Comparison of ENCODE assay signal across 9 mouse cellular contexts in the genomic region with DNA sequence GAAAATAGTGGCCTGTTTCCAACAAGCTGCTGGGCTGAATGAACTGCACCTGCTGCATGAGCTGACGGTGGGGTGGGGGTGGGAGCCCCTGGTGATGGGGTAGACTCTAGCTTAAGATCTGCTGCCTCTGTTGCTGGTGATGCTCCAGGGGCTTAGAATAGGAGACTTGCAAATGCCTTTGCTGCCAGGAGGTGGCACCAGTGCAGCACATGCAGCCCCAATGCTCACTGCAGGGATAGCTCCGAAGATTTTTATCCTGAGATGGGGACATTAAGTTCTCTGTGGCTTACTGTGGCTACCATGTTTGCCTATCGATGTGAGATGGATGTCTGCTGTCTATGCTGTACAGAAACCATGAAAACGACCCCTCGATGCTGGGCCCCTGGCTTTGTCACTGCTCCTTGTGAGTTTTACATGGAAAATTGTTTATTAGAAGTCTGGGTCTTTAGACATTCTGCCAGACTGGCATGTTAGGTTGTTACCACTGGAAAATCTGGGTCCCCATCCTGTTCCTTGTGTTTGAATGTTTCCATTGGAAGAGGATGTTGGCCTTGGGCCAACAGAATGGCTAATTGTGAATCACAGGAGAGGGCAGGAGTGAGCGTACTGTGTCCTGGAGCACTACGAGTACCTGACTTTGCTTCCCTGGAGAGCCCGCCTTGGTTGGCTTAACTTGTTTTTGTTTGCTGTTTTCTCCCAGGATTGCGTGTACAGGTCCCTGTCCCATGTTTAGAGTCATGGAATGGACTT.
DNase-seq lines count a peak whose midpoint lies in the region; ATAC-seq and TF ChIP-seq lines count a peak whose summit lies in the region.
"Had no signal": no experiment of that assay in that cellular context is flagged by ENCODE, and none has a peak within 500 bp of the region (broad histone marks: within the 10 kb centered on the region; RNA-seq: fewer than 3 reads in every experiment).

No protein-coding gene starts in this region.

- H3K4me3 ChIP-seq in lung, embryonic 14.5 days (ENCODE audit: low read depth, low read length), result no peak overlapping the region
- no peak overlapping the region for H3K4me3 ChIP-seq in forebrain, postnatal 0 days (ENCODE audit: low read depth, low read length)
- no peak overlapping the region for H3K4me3 ChIP-seq in kidney, embryonic 16.5 days (ENCODE audit: low read length)
- H3K4me3 ChIP-seq in lung, embryonic 16.5 days (ENCODE audit: low read length), result no peak overlapping the region
- H3K4me3 ChIP-seq: myocyte had no signal

- 54% methylated on average over 9 of the region's 9 CpGs for WGBS in lung, embryonic 14.5 days
- 55% methylated on average over 9 of the region's 9 CpGs for WGBS in forebrain, postnatal 0 days
- WGBS in kidney, embryonic 16.5 days, result 58% methylated on average over 9 of the region's 9 CpGs
- 62% methylated on average over 9 of the region's 9 CpGs for WGBS in lung, embryonic 16.5 days

- no peak overlapping the region for H3K4me2 ChIP-seq in lung, embryonic 14.5 days
- H3K4me2 ChIP-seq in forebrain, postnatal 0 days (ENCODE audit: low read depth), result no peak overlapping the region
- no peak overlapping the region for H3K4me2 ChIP-seq in kidney, embryonic 16.5 days (replicated peaks; ENCODE audit: low read depth, low read length)
- H3K4me2 ChIP-seq in lung, embryonic 16.5 days (ENCODE audit: low read depth, low read length), result no peak overlapping the region

- peak; percentile 79 for TF ChIP-seq CTCF in lung, embryonic 14.5 days (IDR thresholded peaks at IDR 0.05; ENCODE audit: low read depth)
- TF ChIP-seq CTCF in brain, embryonic 14.5 days (IDR thresholded peaks at IDR 0.05; ENCODE audit: borderline replicate concordance, extremely low read depth, insufficient read depth, insufficient read length), result peak; percentile 88
- peak; percentile 92 for TF ChIP-seq CTCF in forebrain, postnatal 0 days (IDR thresholded peaks at IDR 0.05; ENCODE audit: low read depth)

- peak; percentile 48; the same call in 1 of the 2 replicates for ATAC-seq in lung, embryonic 14.5 days (ENCODE audit: insufficient read depth)
- peak; percentile 87 for ATAC-seq in forebrain, postnatal 0 days
- ATAC-seq in kidney, embryonic 16.5 days (ENCODE audit: low FRiP score, low TSS enrichment), result peak; percentile 47; the same call in 1 of the 2 replicates
- peak; percentile 28; the same call in 1 of the 2 replicates for ATAC-seq in lung, embryonic 16.5 days (ENCODE audit: low read depth)
- no peak for ATAC-seq in erythroblast, adult 5-6 weeks (replicated peaks; ENCODE audit: low FRiP score, poor library complexity, severe bottlenecking)

- H3K27me3 ChIP-seq in lung, embryonic 14.5 days (ENCODE audit: insufficient read depth, low read length), result no peaks in the 10 kb centered on the region
- no peaks in the 10 kb centered on the region for H3K27me3 ChIP-seq in forebrain, postnatal 0 days (ENCODE audit: insufficient read depth, low read length)
- peaks cover 5% of the 10 kb centered on the region; the same call in 1 of the 2 replicates for H3K27me3 ChIP-seq in kidney, embryonic 16.5 days (ENCODE audit: insufficient read depth, low read length)
- no peaks in the 10 kb centered on the region for H3K27me3 ChIP-seq in lung, embryonic 16.5 days (ENCODE audit: control insufficient read depth, insufficient read depth, low read depth, low read length)

- no peak for TF ChIP-seq POLR2A in brain, embryonic 14.5 days (IDR thresholded peaks at IDR 0.05; ENCODE audit: borderline replicate concordance, extremely low read depth, insufficient read depth, insufficient read length, poor library complexity, severe bottlenecking)

- peaks cover 7% of the 10 kb centered on the region; the same call in 1 of the 2 replicates for H3K36me3 ChIP-seq in lung, embryonic 14.5 days (ENCODE audit: insufficient read depth)
- H3K36me3 ChIP-seq in forebrain, postnatal 0 days (ENCODE audit: insufficient read depth), result no peaks in the 10 kb centered on the region
- no peaks in the 10 kb centered on the region for H3K36me3 ChIP-seq in kidney, embryonic 16.5 days (ENCODE audit: insufficient read depth, low read length)
- peaks cover 10% of the 10 kb centered on the region for H3K36me3 ChIP-seq in lung, embryonic 16.5 days (ENCODE audit: control insufficient read depth, insufficient read depth, low read length)

- no peaks in the 10 kb centered on the region for H3K9me3 ChIP-seq in lung, embryonic 14.5 days (ENCODE audit: low read depth, low read length)
- no peaks in the 10 kb centered on the region for H3K9me3 ChIP-seq in forebrain, postnatal 0 days (ENCODE audit: low read length)
- no peaks in the 10 kb centered on the region for H3K9me3 ChIP-seq in kidney, embryonic 16.5 days (ENCODE audit: low read length)
- no peaks in the 10 kb centered on the region for H3K9me3 ChIP-seq in lung, embryonic 16.5 days (ENCODE audit: control insufficient read depth, low read length)

- no peak overlapping the region for H3K9ac ChIP-seq in lung, embryonic 14.5 days
- H3K9ac ChIP-seq in forebrain, postnatal 0 days, result no peak overlapping the region
- H3K9ac ChIP-seq in kidney, embryonic 16.5 days (replicated peaks; ENCODE audit: low read length), result no peak overlapping the region
- no peak overlapping the region for H3K9ac ChIP-seq in lung, embryonic 16.5 days (ENCODE audit: low read length)

- DNase-seq in lung, embryonic 14.5 days, result peak; percentile 70
- DNase-seq in lung, adult 18-20 months, result no peak
- peak; percentile 88 for DNase-seq in brain, embryonic 14.5 days (ENCODE audit: low read depth)
- DNase-seq in forebrain, postnatal 0 days, result peak; percentile 84
- peak; percentile 32 for DNase-seq in retina, postnatal 7 days (ENCODE audit: low read depth, low spot score)

- H3K27ac ChIP-seq in lung, embryonic 14.5 days (ENCODE audit: low read depth), result no peak overlapping the region
- no peak overlapping the region for H3K27ac ChIP-seq in forebrain, postnatal 0 days (ENCODE audit: low read depth, low read length)
- no peak overlapping the region for H3K27ac ChIP-seq in kidney, embryonic 16.5 days (ENCODE audit: low read length)
- no peak overlapping the region for H3K27ac ChIP-seq in lung, embryonic 16.5 days (ENCODE audit: low read length)

- H3K4me1 ChIP-seq in lung, embryonic 14.5 days (ENCODE audit: insufficient read depth), result no peaks in the 10 kb centered on the region
- H3K4me1 ChIP-seq in forebrain, postnatal 0 days (ENCODE audit: insufficient read depth), result no peaks in the 10 kb centered on the region
- H3K4me1 ChIP-seq in kidney, embryonic 16.5 days (ENCODE audit: insufficient read depth, low read length), result no peaks in the 10 kb centered on the region
- no peaks in the 10 kb centered on the region for H3K4me1 ChIP-seq in lung, embryonic 16.5 days (replicated peaks; ENCODE audit: control insufficient read depth, insufficient read depth, low read length)

Comparison
In these comparisons a context has a peak if more than half of its experiments do, and no peak if none do; other contexts are left out.
1. DNase-seq: peak in lung, embryonic 14.5 days (single experiment), brain, embryonic 14.5 days (single experiment), forebrain, postnatal 0 days (single experiment) and retina, postnatal 7 days (single experiment); none in lung, adult 18-20 months (0 of 2).
2. Peak in every context shown above with its lines, with median percentiles within 50 percentile points of each other: CTCF ChIP-seq.